Mouse (Mus musculus) forebrain, postnatal 0 days (tissue): ENCODE measurements around the gene Srcin1. TPM values are rescaled to one million over a fixed set of nuclear protein-coding genes. Genes with fewer than 3 reads are reported as not detected.

Source experiments
- ATAC-seq: fragments of 200-750 bp; cut with Nextera tagmentation; 2 replicates; pipeline ENCODE4 v1.8.0; 2017; ENCODE audit warnings: mild to moderate bottlenecking, moderate library complexity
- DNase-seq: peaks from one replicate; pipeline ENCODE4 v3.0.0-alpha.2; 2015
- H3K27ac ChIP-seq: fragments of 300-500 bp; sonication (generic); 2 replicates; pipeline ENCODE4 v1.5.1; 2014; ENCODE audit warnings: low read depth, mild to moderate bottlenecking, antibody characterized with exemption, low read length, moderate library complexity, mixed read lengths
- H3K27me3 ChIP-seq: fragments of 300-500 bp; sonication (generic); 2 replicates; pipeline ENCODE4 v1.6.1; 2014; ENCODE audit warnings: mild to moderate bottlenecking, low read length, mixed read lengths; ENCODE audit not compliant: insufficient read depth
- H3K36me3 ChIP-seq: fragments of 300-500 bp; sonication (generic); 2 replicates; pipeline ENCODE4 v1.6.1; 2014; ENCODE audit warnings: mild to moderate bottlenecking, moderate library complexity; ENCODE audit not compliant: insufficient read depth
- H3K4me1 ChIP-seq: fragments of 300-500 bp; sonication (generic); 2 replicates; pipeline ENCODE4 v1.6.1; 2014; ENCODE audit warnings: antibody characterized with exemption; ENCODE audit not compliant: insufficient read depth
- H3K4me2 ChIP-seq: fragments of 300-500 bp; sonication (generic); 2 replicates; pipeline ENCODE4 v1.6.1; 2014; ENCODE audit warnings: low read depth, mild to moderate bottlenecking, moderate library complexity
- H3K4me3 ChIP-seq: fragments of 300-500 bp; sonication (generic); 2 replicates; pipeline ENCODE4 v1.5.1; 2014; ENCODE audit warnings: low read depth, low read length, mixed read lengths
- H3K9ac ChIP-seq: fragments of 300-500 bp; sonication (generic); 2 replicates; pipeline ENCODE4 v1.6.1; 2014; ENCODE audit warnings: mild to moderate bottlenecking
- H3K9me3 ChIP-seq: fragments of 300-500 bp; sonication (generic); 2 replicates; pipeline ENCODE4 v1.6.1; 2016; ENCODE audit warnings: low read length
- CTCF ChIP-seq: sonication (generic); IDR thresholded peaks from 2 replicates; pipeline ENCODE4 v1.5.1; 2016; ENCODE audit warnings: antibody characterized with exemption, control low read depth, low read depth
- WGBS: fragments of 180-500 bp; shearing (Covaris S2); extraction: QIAGEN DNeasy Blood & Tissue Kit; methylation state at CpG from one replicate; pipeline ENCODE4 v1.1.7; 2014; 5-methylcytosine and 5-hydroxymethylcytosine counted together
- polyA plus RNA-seq: library from polyadenylated mRNA; unstranded; fragments of >200 nt; fragmentation: Nextera tagmentation; extraction: Ambion mirVana; gene quantifications from 2 replicates; pipeline ENCODE4 v1.2.1, GENCODE M21; 2015
- total RNA-seq: library from RNA; depleted of rRNA; stranded (reverse); fragments of >200 nt; gene quantifications from 2 replicates; pipeline ENCODE4 v1.2.3, GENCODE M21; 2014

Srcin1 gene
- total and polyA plus RNA-seq, 2 experiments from 2014 or later = 12.0 to 70.7 TPM

DNA sequence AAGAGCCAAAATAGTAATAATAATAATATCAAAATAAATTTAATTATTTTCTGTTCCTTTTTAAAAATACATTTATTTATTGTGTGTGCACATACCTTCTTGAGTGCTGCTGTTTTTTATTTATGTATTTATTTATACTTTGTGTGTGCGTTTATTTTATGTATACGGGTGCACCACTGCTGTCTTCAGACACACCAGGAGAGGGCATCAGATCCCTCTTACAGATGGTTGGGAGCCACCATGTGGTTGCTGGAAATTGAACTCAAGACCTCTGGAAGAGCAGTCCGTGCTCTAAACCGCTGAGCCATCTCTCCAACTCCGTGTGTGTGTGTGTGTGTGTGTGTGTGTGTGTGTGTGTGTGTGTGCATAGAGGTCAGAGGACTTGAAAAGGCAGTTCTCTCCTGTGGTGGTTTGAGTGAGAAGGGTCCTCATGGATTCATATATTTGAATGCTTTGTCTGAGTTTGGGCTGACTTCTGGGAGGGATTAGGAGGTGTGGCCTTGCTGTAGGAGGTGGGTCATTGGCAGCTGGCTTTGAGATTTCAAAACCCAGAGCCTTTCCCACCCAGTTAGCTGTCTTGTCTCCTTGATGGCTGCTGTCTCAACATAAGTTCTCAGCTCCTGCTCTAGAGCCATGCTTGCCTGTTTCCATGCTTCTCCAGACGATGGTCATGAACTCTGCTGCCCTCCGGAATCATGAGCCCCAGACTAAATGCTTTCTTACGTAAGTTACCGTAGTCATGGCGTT, 22.1 kb upstream of the Srcin1 start:
- no peak for DNase-seq
- H3K36me3 ChIP-seq = no peaks in the 10 kb centered on the region
- H3K9ac ChIP-seq = no peak overlapping the region
- WGBS = 83% methylated on average over 10 of the region's 10 CpGs
- no peaks in the 10 kb centered on the region for H3K9me3 ChIP-seq
- TF ChIP-seq CTCF = no peak; the same call in 1 of the 2 replicates
- no peaks in the 10 kb centered on the region for H3K27me3 ChIP-seq
- no peak overlapping the region for H3K27ac ChIP-seq
- H3K4me2 ChIP-seq = no peak overlapping the region
- no peak for ATAC-seq
- no peak overlapping the region for H3K4me3 ChIP-seq
- H3K4me1 ChIP-seq = no peaks in the 10 kb centered on the region

DNA sequence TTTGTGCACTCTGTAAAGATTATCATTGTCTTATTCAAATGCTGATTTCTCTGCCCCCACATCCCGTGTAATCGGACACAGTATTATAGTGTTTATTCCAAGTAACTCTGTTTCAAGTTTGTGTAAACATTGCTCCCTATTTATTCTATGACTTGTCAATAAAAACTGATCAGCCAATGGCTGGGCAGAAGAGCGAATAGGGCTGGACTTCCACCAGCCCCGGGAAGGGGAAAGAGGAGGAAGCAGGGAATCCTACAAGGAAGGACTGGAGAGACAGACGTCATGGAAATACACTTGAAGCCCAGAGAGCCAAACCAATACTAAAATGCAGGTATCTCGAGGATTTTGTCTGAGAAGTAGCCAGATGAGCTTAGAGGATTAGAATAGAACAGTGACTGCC, 18.1 kb upstream of the Srcin1 start:
- H3K27me3 ChIP-seq = no peaks in the 10 kb centered on the region
- H3K9me3 ChIP-seq = no peaks in the 10 kb centered on the region
- WGBS = 53% methylated on average over 6 of the region's 6 CpGs
- no peak overlapping the region for H3K27ac ChIP-seq
- H3K4me2 ChIP-seq = no peak overlapping the region
- H3K4me1 ChIP-seq = no peaks in the 10 kb centered on the region
- no peak for DNase-seq
- no peaks in the 10 kb centered on the region for H3K36me3 ChIP-seq
- no peak for ATAC-seq
- no peak overlapping the region for H3K9ac ChIP-seq
- no peak for TF ChIP-seq CTCF
- H3K4me3 ChIP-seq = no peak overlapping the region

DNA sequence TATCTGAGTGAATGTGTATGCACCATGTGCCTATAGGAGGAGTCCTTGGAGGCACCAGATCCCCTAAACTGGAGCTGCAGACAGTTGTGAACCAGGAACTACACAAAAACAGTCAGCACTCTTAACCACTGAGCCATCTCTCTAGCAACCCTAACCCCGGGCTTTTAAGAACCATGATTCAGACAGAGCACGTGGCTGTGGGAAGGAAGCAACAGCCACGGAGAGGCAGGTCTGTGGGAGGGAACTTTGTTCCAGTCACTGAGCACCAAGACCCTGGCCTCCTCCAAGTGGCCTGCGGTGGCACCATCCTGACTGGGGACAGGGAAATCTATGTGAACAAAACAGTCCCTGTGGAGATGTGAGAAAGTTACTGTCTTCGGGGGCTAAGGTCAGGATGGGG, 15.9 kb upstream of the Srcin1 start:
- no peaks in the 10 kb centered on the region for H3K9me3 ChIP-seq
- H3K4me2 ChIP-seq = no peak overlapping the region
- no peaks in the 10 kb centered on the region for H3K36me3 ChIP-seq
- TF ChIP-seq CTCF = no peak
- 37% methylated on average over 5 of the region's 5 CpGs for WGBS
- no peak overlapping the region for H3K27ac ChIP-seq
- H3K9ac ChIP-seq = no peak overlapping the region
- ATAC-seq (no peak), DNase-seq (no peak)
- H3K4me1 ChIP-seq = no peaks in the 10 kb centered on the region
- H3K4me3 ChIP-seq = no peak overlapping the region
- no peaks in the 10 kb centered on the region for H3K27me3 ChIP-seq

DNA sequence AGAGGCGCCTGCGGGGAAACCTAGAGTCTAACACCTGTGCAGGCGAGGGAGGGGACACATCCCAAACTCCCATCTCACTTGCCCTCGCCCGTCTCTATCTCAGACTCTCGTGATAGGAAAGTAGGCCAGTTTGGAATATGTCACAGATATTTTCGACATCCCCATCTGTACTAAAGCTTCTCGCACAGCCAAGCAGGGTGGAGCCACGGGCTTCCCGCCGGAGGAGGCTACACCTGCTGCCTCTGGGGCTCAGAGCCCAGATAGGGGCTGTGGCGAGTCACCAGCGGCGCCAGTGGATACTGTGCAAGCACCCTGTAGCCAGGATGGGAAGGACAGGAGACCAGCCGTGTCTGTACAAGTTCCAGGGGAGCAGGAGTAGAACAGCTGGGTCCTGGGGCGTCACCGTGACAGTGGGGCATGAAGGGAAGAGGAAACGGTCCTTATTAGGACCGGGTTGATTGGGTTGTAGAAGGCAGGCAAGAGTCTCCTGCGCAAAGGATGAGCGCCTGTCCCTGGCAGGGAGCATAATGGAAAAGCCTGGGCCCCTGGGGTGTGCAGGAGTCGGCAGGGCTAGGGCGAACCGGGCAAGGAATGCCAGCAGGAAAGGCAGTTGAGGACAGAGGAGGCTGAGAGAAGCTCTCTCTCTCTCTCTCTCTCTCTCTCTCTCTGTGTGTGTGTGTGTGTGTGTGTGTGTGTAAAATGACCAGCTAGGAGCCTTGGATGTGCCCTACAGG, 14.4 kb upstream of the Srcin1 start:
- no peaks in the 10 kb centered on the region for H3K4me1 ChIP-seq
- no peak for DNase-seq
- TF ChIP-seq CTCF = no peak
- no peaks in the 10 kb centered on the region for H3K36me3 ChIP-seq
- no peaks in the 10 kb centered on the region for H3K9me3 ChIP-seq
- no peaks in the 10 kb centered on the region for H3K27me3 ChIP-seq
- no peak overlapping the region for H3K4me3 ChIP-seq
- no peak overlapping the region for H3K4me2 ChIP-seq
- H3K27ac ChIP-seq = no peak overlapping the region
- no peak for ATAC-seq
- 31% methylated on average over 24 of the region's 24 CpGs for WGBS
- no peak overlapping the region for H3K9ac ChIP-seq

DNA sequence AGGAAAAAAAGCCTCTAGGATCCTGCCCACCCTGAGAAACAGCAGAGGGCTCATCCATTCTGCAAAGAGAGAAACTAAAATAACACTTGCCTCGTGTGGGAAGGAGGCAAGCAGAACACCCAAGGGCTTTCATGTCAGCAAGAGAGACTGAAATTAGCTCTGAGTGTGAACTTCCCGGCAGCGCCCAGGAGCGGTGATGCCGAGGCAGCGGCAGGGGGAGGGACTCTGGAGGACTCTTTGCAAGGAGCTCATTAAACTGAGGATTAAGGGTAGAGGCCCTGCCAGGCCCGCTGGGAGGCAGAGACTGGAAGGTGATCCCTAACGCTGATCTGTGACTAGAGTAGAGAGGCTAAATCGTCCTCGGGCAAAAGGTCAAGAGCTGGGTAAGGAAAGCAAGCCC, 13.2 kb upstream of the Srcin1 start:
- Histone ChIP-seq H3K9ac (no peak overlapping the region), H3K4me2 (no peak overlapping the region), H3K4me3 (no peak overlapping the region), H3K27ac (no peak overlapping the region), H3K9me3 (no peaks in the 10 kb centered on the region), H3K27me3 (no peaks in the 10 kb centered on the region), H3K36me3 (no peaks in the 10 kb centered on the region), H3K4me1 (no peaks in the 10 kb centered on the region)
- no peak for TF ChIP-seq CTCF
- DNase-seq (no peak), ATAC-seq (no peak)
- 3% methylated on average over 10 of the region's 10 CpGs for WGBS

DNA sequence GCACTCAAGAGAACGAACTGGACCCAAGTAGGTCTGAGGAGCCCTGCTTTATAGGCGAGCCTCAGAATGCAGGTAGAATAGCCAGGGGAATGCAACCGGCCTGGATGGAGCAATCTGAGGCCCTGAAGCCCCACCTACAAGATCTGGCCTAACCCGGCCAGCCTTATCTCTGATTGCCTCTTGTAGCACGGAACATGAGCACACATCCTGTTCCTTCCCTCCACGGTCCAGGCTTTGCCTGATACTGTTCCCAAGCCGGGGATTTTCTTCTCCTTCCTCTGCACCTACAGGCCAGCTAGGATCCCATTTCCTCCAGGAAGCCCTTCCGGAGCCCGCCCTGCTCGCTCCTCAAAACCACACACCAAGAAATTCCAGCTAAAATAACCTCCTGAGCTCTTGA, 9.9 kb upstream of the Srcin1 start:
- 81% methylated on average over 10 of the region's 10 CpGs for WGBS
- DNase-seq (no peak), ATAC-seq (no peak)
- no peaks in the 10 kb centered on the region for H3K4me1 ChIP-seq
- H3K9ac ChIP-seq = no peak overlapping the region
- H3K27ac ChIP-seq = no peak overlapping the region
- H3K27me3 ChIP-seq = no peaks in the 10 kb centered on the region
- no peak overlapping the region for H3K4me2 ChIP-seq
- no peak overlapping the region for H3K4me3 ChIP-seq
- H3K9me3 ChIP-seq = no peaks in the 10 kb centered on the region
- TF ChIP-seq CTCF = no peak
- no peaks in the 10 kb centered on the region for H3K36me3 ChIP-seq

DNA sequence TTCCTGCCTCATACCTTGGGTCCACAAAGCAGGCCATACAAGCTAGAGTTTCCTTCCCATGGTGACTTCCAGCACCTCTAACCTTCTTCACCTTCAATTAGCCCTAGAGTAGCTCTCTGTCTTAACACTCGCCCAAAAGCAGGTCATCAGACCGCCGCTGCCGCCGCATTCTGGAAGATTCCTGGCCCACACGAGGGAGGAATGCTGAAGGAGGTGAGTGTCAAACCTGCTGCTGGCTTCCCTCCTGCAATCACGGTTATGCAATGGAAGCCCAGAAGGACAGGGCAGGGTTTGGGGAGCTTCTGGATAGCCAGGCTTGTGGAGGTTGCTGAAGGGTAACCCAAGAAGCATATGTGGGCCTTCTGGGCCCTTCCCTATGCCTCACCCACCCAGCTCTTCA, 8.5 kb upstream of the Srcin1 start:
- 74% methylated on average over 7 of the region's 7 CpGs for WGBS
- no peak for TF ChIP-seq CTCF
- H3K36me3 ChIP-seq = no peaks in the 10 kb centered on the region

More for the DNA sequence above, 8.5 kb upstream of the Srcin1 start:
- no peak for DNase-seq
- H3K9me3 ChIP-seq = no peaks in the 10 kb centered on the region
- H3K27ac ChIP-seq = no peak overlapping the region
- H3K9ac ChIP-seq = no peak overlapping the region
- no peak overlapping the region for H3K4me2 ChIP-seq
- ATAC-seq = no peak
- H3K27me3 ChIP-seq = no peaks in the 10 kb centered on the region
- H3K4me1 ChIP-seq = no peaks in the 10 kb centered on the region
- no peak overlapping the region for H3K4me3 ChIP-seq
